Mouse (Mus musculus): Measurements from ENCODE around the gene Vldlr. TPM values are rescaled to one million over a fixed set of nuclear protein-coding genes. Genes with fewer than 3 reads are reported as not detected.

Vldlr gene
- polyA plus RNA-seq, 1 experiment from 2014 or later, result 15.9 TPM

GRCm38 (mm10) chr19:27216767-27217403 is 601 bp downstream of the Vldlr start:
- H3K27me3 ChIP-seq (replicated peaks), result no peaks in the 10 kb centered on the region
- H3K27ac ChIP-seq, result peak overlapping the region; percentile 83
- WGBS, result under 1% methylated on average over 62 of the region's 62 CpGs
- ATAC-seq (ENCODE audit: low FRiP score, low read depth), result peak; percentile 78
- peak overlapping the region; percentile 86 for H3K4me2 ChIP-seq (replicated peaks)
- H3K4me3 ChIP-seq, result peak overlapping the region; percentile 69
- no peaks in the 10 kb centered on the region for H3K9me3 ChIP-seq
- no peaks in the 10 kb centered on the region for H3K36me3 ChIP-seq
- peak overlapping the region; percentile 68 for H3K9ac ChIP-seq
- H3K4me1 ChIP-seq, result peaks cover 13% of the 10 kb centered on the region; the same call in 1 of the 2 replicates

GRCm38 (mm10) chr19:27217404-27217940 is 1.2 kb downstream of the Vldlr start:
- Histone ChIP-seq H3K36me3 (no peaks in the 10 kb centered on the region), H3K27me3 (replicated peaks) (no peaks in the 10 kb centered on the region)
- WGBS, result under 1% methylated on average over 51 of the region's 52 CpGs

GRCm38 (mm10) chr19:27217941-27218411 is 1.7 kb downstream of the Vldlr start:
- H3K4me2 ChIP-seq (replicated peaks), result peak overlapping the region; percentile 86
- H3K36me3 ChIP-seq, result no peaks in the 10 kb centered on the region
- 2% methylated on average over 32 of the region's 32 CpGs for WGBS
- H3K4me1 ChIP-seq, result peaks cover 13% of the 10 kb centered on the region; the same call in 1 of the 2 replicates
- peak overlapping the region; percentile 69 for H3K4me3 ChIP-seq
- no peaks in the 10 kb centered on the region for H3K27me3 ChIP-seq (replicated peaks)
- H3K27ac ChIP-seq, result peak overlapping the region; percentile 83
- H3K9ac ChIP-seq, result peak overlapping the region; percentile 68
- H3K9me3 ChIP-seq, result no peaks in the 10 kb centered on the region
- ATAC-seq (ENCODE audit: low FRiP score, low read depth), result peak; percentile 51

More at GRCm38 (mm10) chr19:27217404-27217940, 1.2 kb downstream of the Vldlr start:
- peak overlapping the region; percentile 86 for H3K4me2 ChIP-seq (replicated peaks)
- no peaks in the 10 kb centered on the region for H3K9me3 ChIP-seq
- peak overlapping the region; percentile 69 for H3K4me3 ChIP-seq
- peak overlapping the region; percentile 83 for H3K27ac ChIP-seq
- H3K9ac ChIP-seq, result peak overlapping the region; percentile 68
- ATAC-seq (ENCODE audit: low FRiP score, low read depth), result peak; percentile 78
- H3K4me1 ChIP-seq, result peaks cover 13% of the 10 kb centered on the region; the same call in 1 of the 2 replicates

- peak overlapping the region; percentile 86 for H3K4me2 ChIP-seq (replicated peaks)
- peak overlapping the region; percentile 68 for H3K9ac ChIP-seq
- under 1% methylated on average over 30 of the region's 30 CpGs for WGBS
- ATAC-seq (ENCODE audit: low FRiP score, low read depth), result peak; percentile 33
- no peaks in the 10 kb centered on the region for H3K27me3 ChIP-seq (replicated peaks)
- peaks cover 13% of the 10 kb centered on the region; the same call in 1 of the 2 replicates for H3K4me1 ChIP-seq
- peak overlapping the region; percentile 69 for H3K4me3 ChIP-seq
- H3K27ac ChIP-seq, result no peak overlapping the region; the same call in 1 of the 2 replicates
- no peaks in the 10 kb centered on the region for H3K9me3 ChIP-seq
- no peaks in the 10 kb centered on the region for H3K36me3 ChIP-seq
These were observed 2.4 kb downstream of the Vldlr start for GRCm38 (mm10) chr19:27218561-27219262.

GRCm38 (mm10) chr19:27219586-27219985 is 3.3 kb downstream of the Vldlr start:
- Histone ChIP-seq H3K27me3 (replicated peaks) (no peaks in the 10 kb centered on the region), H3K27ac (no peak overlapping the region), H3K9ac (no peak overlapping the region), H3K4me2 (replicated peaks) (peak overlapping the region; percentile 86), H3K36me3 (no peaks in the 10 kb centered on the region), H3K9me3 (no peaks in the 10 kb centered on the region), H3K4me3 (no peak overlapping the region), H3K4me1 (peaks cover 13% of the 10 kb centered on the region; the same call in 1 of the 2 replicates)
- no peak for ATAC-seq (ENCODE audit: low FRiP score, low read depth)

GRCm38 (mm10) chr19:27223046-27223445 is 6.8 kb downstream of the Vldlr start:
- peaks cover 8% of the 10 kb centered on the region; the same call in 1 of the 2 replicates for H3K4me1 ChIP-seq
- ATAC-seq (ENCODE audit: low FRiP score, low read depth), result no peak
- H3K9me3 ChIP-seq, result no peaks in the 10 kb centered on the region
- no peaks in the 10 kb centered on the region for H3K36me3 ChIP-seq
- H3K4me3 ChIP-seq, result no peak overlapping the region
- no peaks in the 10 kb centered on the region for H3K27me3 ChIP-seq (replicated peaks)
- no peak overlapping the region for H3K4me2 ChIP-seq (replicated peaks)
- 75% methylated on average over 6 of the region's 6 CpGs for WGBS
- no peak overlapping the region for H3K27ac ChIP-seq
- no peak overlapping the region for H3K9ac ChIP-seq

GRCm38 (mm10) chr19:27224356-27224755 is 8.1 kb downstream of the Vldlr start:
- Histone ChIP-seq H3K4me1 (peaks cover 4% of the 10 kb centered on the region; the same call in 1 of the 2 replicates), H3K27me3 (replicated peaks) (no peaks in the 10 kb centered on the region), H3K9me3 (no peaks in the 10 kb centered on the region), H3K27ac (no peak overlapping the region), H3K4me2 (replicated peaks) (no peak overlapping the region), H3K36me3 (no peaks in the 10 kb centered on the region), H3K4me3 (no peak overlapping the region), H3K9ac (no peak overlapping the region)
- no peak for ATAC-seq (ENCODE audit: low FRiP score, low read depth)
- 82% methylated on average over 1 of the region's 1 CpGs for WGBS

- Histone ChIP-seq H3K27ac (no peak overlapping the region), H3K9ac (no peak overlapping the region), H3K27me3 (replicated peaks) (no peaks in the 10 kb centered on the region), H3K36me3 (peaks cover 11% of the 10 kb centered on the region; the same call in 1 of the 2 replicates), H3K4me1 (no peaks in the 10 kb centered on the region), H3K4me3 (no peak overlapping the region), H3K4me2 (replicated peaks) (no peak overlapping the region), H3K9me3 (no peaks in the 10 kb centered on the region)
- WGBS, result 73% methylated on average over 3 of the region's 3 CpGs
- ATAC-seq (ENCODE audit: low FRiP score, low read depth), result no peak
These were observed 10.3 kb downstream of the Vldlr start for GRCm38 (mm10) chr19:27226626-27227025.

- H3K27me3 ChIP-seq (replicated peaks), result no peaks in the 10 kb centered on the region
- no peaks in the 10 kb centered on the region for H3K4me1 ChIP-seq
- WGBS, result 57% methylated on average over 4 of the region's 4 CpGs
- ATAC-seq (ENCODE audit: low FRiP score, low read depth), result no peak
- H3K27ac ChIP-seq, result no peak overlapping the region
- H3K9ac ChIP-seq, result no peak overlapping the region
- H3K4me3 ChIP-seq, result no peak overlapping the region
- no peak overlapping the region for H3K4me2 ChIP-seq (replicated peaks)
- H3K36me3 ChIP-seq, result peaks cover 16% of the 10 kb centered on the region; the same call in 1 of the 2 replicates
- H3K9me3 ChIP-seq, result no peaks in the 10 kb centered on the region
These were observed 10.8 kb downstream of the Vldlr start for GRCm38 (mm10) chr19:27227131-27227530.

- Histone ChIP-seq H3K9ac (no peak overlapping the region), H3K4me1 (no peaks in the 10 kb centered on the region), H3K9me3 (no peaks in the 10 kb centered on the region), H3K4me3 (no peak overlapping the region), H3K27ac (no peak overlapping the region), H3K27me3 (replicated peaks) (no peaks in the 10 kb centered on the region), H3K4me2 (replicated peaks) (no peak overlapping the region), H3K36me3 (peaks cover 18% of the 10 kb centered on the region; the same call in 1 of the 2 replicates)
- no peak for ATAC-seq (ENCODE audit: low FRiP score, low read depth)
- WGBS, result 91% methylated on average over 1 of the region's 1 CpGs
These were observed 12.0 kb downstream of the Vldlr start for GRCm38 (mm10) chr19:27228254-27228653.

GRCm38 (mm10) chr19:27233386-27233785 is 17.1 kb downstream of the Vldlr start:
- no peak overlapping the region for H3K4me3 ChIP-seq
- WGBS, result 92% methylated on average over 2 of the region's 2 CpGs
- H3K9me3 ChIP-seq, result no peaks in the 10 kb centered on the region
- no peaks in the 10 kb centered on the region for H3K27me3 ChIP-seq (replicated peaks)
- no peak for ATAC-seq (ENCODE audit: low FRiP score, low read depth)
- no peaks in the 10 kb centered on the region for H3K4me1 ChIP-seq
- H3K9ac ChIP-seq, result no peak overlapping the region
- H3K36me3 ChIP-seq, result peaks cover 39% of the 10 kb centered on the region
- no peak overlapping the region for H3K27ac ChIP-seq
- no peak overlapping the region for H3K4me2 ChIP-seq (replicated peaks)

GRCm38 (mm10) chr19:27239913-27240312 is 23.6 kb downstream of the Vldlr start:
- no peaks in the 10 kb centered on the region for H3K9me3 ChIP-seq
- H3K4me3 ChIP-seq, result no peak overlapping the region
- H3K36me3 ChIP-seq, result peaks cover 72% of the 10 kb centered on the region
- H3K27ac ChIP-seq, result no peak overlapping the region
- no peaks in the 10 kb centered on the region for H3K27me3 ChIP-seq (replicated peaks)
- ATAC-seq (ENCODE audit: low FRiP score, low read depth), result no peak
- no peak overlapping the region for H3K9ac ChIP-seq
- H3K4me2 ChIP-seq (replicated peaks), result no peak overlapping the region
- 93% methylated on average over 4 of the region's 4 CpGs for WGBS
- H3K4me1 ChIP-seq, result no peaks in the 10 kb centered on the region
